Mouse (Mus musculus) layer of hippocampus, adult 9-11 months (tissue): Measurements from ENCODE around the gene Cwc22.
A peak's percentile ranks its signal among the peaks of the same experiment; 100 is the strongest.

ENCODE experiments used
- DNase-seq: peaks from one replicate; pipeline ENCODE4 v3.0.0; 2022

The Cwc22 gene

DNA sequence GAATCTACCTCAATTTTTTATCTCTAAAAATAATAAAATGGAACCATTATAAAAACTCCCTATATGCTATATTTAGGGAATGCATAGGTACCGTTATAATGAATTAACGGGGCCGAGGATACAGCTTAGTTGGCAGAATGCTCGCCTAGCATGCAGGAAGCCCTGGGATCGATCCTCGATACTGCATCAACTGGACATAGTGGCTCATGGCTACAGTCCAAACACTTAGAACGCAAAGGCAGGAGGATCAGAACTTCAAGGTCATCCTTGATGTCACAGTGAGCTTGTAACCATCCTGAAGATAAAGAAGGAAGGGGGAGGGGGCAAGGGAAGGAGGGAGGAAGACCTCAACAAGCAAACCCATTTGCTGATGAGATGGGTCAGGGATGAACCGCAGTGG is 23.0 kb downstream of the Cwc22 start:
- DNase-seq: no peak

DNA sequence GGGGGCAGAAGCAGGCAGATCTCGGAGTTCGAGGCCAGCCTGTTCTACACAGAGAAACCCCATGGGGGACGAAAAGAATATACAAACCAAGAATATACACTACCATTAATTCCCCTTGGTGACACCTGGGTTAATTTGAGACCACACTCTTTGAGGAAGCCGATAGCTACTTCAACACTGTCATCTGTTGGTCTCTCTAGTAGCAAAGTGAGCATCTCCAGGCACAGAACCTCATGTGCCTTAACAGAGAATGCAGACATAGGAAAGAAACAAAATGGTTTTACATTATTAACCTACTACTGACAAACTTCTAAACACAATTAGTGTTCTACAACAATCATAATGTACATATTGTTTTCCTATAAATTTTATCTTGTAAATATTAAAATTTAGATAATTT is 24.9 kb downstream of the Cwc22 start:
- DNase-seq: no peak

DNA sequence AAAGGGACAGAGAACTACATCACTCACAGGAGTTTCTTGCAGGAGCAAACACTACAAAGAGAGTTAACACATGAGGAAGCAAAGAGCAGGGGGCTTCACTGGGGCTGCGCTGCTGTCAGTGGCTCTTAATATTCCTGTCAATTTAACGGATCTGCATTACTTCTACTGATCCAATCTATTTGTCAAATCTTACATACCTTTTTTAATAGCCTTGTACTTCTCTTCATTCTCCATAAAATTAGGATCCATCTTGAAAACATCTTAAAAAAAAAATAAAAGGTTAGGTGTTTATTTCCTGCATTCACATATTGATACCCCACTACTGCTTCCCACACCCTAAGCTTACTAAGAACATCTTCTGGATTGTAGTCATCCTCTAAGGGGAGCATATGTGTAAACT is 25.6 kb downstream of the Cwc22 start:
- DNase-seq: no peak

DNA sequence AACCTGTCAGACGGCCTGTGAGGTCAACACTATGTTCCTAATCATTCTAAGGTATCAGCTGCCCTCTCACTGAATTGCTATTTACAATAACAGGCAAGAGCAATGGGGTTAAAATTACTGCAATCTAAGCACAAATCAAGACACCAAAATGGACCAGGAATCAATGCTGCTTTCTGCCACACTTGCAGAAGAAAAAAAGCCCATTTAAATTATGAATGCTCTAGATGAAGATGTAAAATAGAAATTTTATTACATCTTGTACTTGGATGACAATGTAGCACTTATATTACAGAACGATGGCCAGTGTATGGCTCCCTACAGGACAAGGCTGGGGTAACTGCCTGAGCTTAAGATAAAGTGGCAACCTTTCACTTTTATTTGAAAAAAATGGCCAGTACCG is 27.7 kb downstream of the Cwc22 start:
- no peak for DNase-seq

DNA sequence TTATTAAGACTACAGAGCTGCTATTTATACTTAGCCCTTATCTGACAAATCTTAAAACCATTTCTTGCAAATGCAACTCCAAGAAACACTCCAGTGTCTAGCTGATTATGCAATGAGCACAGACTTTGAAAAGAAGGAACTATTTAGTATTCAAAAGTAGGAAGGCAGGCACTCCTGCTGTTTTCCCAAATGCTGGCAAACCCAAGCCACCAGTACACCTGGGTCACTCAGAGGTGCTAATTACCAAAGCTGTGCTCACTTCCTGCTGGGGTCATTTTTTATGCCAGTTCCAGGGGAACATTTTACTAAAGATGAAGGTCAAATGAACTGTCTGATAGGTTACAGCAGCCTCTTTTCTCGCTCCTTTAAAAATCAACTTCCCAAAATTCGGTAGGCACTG is 28.2 kb downstream of the Cwc22 start:
- DNase-seq: no peak

GRCm38 (mm10) chr2:77917360-77917734 is 28.8 kb downstream of the Cwc22 start:
- DNase-seq: no peak

DNA sequence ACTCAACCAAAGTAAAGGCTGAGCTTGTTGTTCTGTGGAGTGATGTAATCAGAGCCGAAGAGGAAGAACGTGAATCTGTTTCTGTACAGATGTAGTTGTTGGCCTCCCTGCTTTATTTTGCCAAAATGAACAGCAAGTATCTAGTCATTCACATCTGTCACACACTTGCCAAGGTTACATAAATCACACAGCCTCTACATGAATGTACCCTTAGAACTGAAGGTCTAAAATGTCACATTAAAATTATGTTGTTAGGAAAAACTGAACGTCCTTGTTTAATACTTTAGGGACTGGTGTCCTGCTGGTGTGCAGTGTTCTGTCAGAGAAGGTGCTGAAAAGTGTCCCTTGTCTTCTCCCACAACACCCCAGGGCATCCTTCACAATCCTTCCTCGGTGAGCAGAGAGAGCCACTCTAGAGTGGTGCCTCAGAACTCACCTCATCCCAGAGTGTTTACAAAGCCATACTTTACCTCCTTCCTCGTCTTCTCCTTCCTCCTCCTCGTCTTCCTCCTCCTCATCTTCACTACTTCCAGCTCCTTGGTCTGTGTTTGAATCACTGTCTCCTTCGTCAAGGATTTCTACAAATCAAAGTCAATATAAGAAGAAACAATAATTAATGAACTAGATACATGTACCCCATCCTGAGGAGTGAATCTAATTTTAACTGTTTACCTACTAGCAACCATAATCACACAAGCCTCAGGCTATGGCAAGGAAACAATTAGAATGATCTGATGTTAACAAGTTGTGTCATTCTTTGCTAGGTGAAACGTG is 29.4 kb downstream of the Cwc22 start:
- no peak for DNase-seq

- no peak for DNase-seq
Measured at GRCm38 (mm10) chr2:77915187-77915586, 31.0 kb downstream of the Cwc22 start.

DNA sequence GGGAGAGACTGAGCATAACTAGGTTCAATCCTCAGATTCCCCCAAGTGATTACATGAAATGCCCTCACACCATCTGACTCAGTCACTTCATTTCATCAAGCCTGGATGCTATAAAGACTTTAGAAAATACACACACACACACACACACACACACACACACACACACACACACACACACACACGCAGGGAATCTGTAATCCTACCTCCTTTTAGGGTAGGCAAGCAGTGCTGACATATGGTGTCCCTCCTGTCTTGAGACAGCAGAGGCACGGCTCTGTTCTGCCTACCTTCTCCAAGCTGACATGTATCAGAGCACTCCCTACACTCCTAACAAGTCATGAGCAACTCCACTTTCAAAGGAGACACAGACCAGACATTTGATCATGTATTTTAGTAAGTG is 32.5 kb downstream of the Cwc22 start:
- DNase-seq: peak; percentile 32

GRCm38 (mm10) chr2:77912197-77912596 is 34.0 kb downstream of the Cwc22 start:
- DNase-seq: no peak

GRCm38 (mm10) chr2:77911452-77911851 is 34.7 kb downstream of the Cwc22 start:
- no peak for DNase-seq

- DNase-seq: no peak
Measured at GRCm38 (mm10) chr2:77910216-77910615, 36.0 kb downstream of the Cwc22 start.

DNA sequence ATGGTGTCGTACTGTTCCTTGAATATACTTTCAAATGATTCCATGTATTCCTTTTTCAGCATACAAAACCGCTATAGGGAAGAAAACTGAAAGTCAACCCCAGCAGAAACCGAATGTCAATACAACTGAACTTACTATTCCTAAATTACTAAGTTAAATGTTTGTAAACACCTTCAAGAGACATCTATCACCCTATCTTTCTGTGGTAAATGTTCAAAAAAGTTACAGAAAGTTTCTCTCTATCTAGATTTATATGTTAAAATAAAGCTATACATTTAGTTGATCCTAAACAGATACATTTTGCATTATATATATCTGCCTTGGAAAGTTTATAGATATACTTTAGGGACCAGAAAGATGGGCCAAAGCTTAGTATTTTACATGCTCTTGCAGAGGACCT is 39.0 kb downstream of the Cwc22 start:
- no peak for DNase-seq

DNA sequence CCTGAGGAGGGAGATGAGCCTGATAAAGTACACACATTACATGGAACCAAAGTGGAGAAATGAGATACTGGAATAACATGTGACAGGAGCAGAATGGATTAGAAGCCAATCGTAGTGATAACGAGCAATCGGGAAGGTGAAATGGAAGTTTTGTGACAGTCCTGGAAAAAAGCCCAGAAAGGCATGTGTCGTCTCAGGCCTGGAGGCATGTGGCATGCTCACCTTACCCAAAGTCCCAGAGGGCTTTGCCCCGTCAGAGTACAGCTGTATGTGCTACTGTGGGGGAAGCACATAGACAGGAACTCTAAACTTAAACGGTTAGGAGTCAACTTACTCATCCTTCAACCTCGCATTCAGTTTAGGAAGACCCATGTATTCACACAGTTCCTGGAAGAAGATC is 41.2 kb downstream of the Cwc22 start:
- DNase-seq: no peak

DNA sequence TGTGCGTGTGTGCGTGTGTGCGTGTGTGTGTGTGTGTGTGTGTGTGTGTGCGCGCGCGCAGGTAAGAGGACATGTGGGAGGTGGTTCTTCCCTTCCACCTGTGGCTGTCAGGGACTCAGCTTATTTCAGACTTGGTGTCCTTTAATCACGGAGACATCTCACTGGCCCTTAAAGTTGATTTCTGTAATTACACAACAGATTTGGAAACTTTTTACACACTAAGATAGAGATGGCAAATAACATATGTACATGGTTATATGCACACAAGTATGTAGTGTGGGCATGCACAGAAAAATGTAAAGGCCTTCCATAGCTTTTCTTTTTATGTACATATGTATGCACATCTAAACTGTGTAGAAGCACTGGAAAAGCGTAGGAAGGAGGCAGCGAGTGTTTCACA is 41.7 kb downstream of the Cwc22 start:
- DNase-seq: no peak

GRCm38 (mm10) chr2:77903979-77904378 is 42.2 kb downstream of the Cwc22 start:
- DNase-seq: no peak

- no peak for DNase-seq
Measured at GRCm38 (mm10) chr2:77903098-77903497, 43.1 kb downstream of the Cwc22 start.

DNA sequence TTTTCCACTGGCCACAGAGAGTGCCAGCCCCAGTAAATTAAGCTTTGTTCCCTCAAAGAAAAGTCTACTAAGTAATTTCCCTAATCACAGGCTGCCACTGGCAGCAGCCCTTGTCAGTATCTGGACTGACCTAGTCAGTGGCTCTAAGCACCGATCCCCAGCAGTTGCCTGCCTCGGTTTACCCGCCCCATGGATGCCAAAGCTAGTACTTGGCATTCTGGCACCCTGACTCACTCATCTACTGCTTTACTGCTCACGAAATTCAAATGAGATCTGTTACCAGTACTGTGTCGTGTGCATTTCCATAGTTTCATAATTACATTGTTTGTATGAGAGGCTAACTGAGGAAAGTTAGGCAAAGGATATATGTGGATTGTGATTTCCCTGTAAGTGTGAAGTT is 44.9 kb downstream of the Cwc22 start:
- no peak for DNase-seq

DNA sequence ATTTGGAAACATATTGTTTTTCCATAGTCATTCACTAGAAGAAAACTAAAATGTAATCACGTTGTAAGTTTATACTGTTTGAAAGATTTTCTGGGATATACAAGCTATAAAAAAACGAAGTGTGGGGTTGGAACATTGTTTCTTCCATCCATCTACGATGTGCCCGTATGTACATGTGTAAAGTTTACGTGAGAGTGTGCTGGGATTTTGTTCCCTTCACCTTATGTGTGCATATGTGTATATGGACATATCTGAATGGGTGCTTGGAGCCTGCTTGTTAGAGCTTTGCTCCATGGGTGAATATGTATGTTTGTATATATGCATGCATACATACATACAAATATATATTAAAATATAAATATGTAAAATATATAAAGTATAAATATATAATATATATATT is 45.4 kb downstream of the Cwc22 start:
- no peak for DNase-seq

- no peak for DNase-seq
Measured at GRCm38 (mm10) chr2:77900111-77900510, 46.1 kb downstream of the Cwc22 start.

DNA sequence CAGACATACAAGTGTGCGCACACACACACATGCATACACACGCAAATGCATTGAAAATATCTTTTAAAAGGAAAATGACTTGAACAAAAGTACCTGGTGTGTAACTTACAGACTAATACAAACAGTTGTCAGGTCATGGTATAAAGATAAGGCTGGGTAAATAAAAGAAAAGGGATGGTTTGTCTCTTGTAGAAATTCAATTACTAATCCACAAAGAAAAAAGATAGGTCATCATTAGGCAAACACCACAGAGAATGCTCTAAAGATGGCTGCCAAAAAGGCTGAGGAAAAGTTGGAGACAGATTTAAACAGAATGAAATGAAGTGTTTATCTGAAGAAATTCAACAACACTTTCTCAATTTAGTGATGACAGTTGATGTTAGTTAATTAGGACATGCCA is 47.7 kb downstream of the Cwc22 start:
- no peak for DNase-seq

- peak; percentile 22 for DNase-seq
Measured at GRCm38 (mm10) chr2:77897988-77898387, 48.2 kb downstream of the Cwc22 start.

- DNase-seq: no peak
Measured at GRCm38 (mm10) chr2:77897558-77897899, 48.6 kb downstream of the Cwc22 start.

DNA sequence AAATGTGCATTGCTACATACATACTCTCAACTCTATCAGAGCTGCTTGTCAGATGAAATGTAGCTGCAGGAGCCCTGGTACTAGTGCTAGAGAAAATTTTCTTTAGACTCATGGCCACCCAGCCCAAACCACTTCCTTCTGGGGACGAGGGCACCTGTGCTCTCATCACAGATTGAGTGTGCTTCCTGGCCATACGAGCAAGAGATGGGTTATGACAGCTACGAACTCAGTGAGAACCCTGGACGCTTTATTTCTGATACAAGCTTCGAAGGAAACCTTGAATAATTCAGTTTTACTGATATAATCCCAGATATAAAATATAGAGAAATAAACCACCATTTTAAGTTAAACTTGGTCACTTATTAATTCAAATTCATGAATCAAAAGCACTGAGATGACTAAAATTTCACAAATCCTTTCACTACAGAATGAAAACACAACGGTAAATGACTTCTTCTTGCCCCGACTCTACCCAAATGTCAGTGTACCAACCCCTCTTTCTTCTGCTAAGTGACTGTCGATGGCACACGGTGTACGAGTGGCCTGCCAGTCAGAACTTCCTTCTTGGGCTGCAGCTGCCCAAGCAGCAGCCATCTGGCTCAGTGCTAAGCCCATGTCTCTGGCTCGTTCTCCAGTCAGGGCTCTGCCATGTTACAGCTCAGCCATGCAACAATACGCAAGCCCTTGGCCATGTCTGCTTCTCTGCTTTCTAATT is 49.2 kb downstream of the Cwc22 start:
- peak; percentile 41 for DNase-seq
